Mouse (Mus musculus): ENCODE data around the gene Syf2. TPM values are rescaled to one million over a fixed set of nuclear protein-coding genes. Genes with fewer than 3 reads are reported as not detected.
"Not testable (repeated sequence)": the region's sequence is repeated elsewhere in the genome, so short reads cannot be mapped to it uniquely, and the experiment has no call there.

The Syf2 gene
- 171 and 176 TPM in 2 replicates for polyA plus RNA-seq (2015; fragmentation: Nextera tagmentation; extraction: Ambion mirVana)

DNA sequence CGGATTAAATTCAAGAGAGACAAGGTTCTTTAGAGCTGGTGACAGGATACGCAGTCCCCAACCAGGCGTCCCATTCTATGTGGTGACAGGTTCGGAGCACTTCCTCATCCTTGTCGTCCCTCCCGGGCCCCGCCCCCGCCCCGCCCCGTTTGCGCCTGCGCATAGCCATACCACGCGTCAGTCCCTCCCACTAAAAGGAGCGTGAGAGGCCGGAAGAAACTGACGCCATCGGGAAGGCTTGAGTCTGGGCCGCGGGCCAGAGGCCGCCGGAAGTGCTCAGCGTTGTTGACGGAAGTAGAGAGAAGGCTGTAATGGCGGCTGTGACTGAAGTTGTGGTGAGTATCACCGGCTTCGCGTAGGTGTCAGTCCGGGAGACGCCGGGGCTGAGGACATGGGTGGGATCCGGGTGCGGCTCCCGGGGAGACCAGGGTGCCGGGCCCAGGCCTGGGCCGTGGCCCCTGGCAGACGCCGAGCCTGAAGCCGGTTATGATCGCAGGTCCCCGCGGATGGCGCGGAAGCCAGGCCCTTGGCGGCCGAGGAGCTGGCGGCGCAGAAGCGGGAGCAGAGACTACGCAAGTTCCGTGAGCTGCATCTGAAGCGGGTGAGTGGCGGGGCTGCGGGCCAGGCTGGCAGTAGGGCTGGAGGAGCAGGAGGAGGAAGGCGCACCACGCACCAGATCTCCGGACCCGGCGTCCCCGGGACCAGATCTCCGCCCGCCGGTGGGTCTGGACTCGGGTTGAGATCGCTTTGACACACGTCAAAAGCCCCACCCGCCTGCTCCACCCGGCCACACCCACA, at the start of gene Syf2:
Gene Syf2 (plus strand): TSS at position 215 of the 798 bp plus-strand sequence.
- peak; percentile 98 for DNase-seq (ENCODE audit: low spot score)

DNA sequence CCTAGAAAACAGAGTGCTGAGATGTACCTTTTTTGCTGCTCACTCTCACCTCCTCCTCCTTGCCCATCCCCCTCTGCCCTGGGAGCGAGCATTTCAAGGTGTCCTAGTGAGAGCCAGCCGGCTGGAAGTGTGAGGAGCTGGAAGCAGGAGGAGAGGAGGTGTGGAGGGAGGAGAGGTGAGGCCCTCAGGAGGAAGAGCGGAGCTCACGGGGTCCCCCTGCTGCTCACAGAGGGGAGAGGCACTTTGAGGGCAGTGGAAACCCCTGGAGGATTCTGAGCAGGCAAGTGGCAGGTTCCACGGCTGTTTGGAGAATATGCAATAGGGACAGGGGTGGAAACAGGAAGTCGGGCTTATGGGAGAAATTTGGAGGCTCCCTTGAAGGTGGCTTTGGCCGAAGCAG, 47.4 kb upstream of the Syf2 start:
- peak; percentile 56 for DNase-seq (ENCODE audit: low spot score)

DNA sequence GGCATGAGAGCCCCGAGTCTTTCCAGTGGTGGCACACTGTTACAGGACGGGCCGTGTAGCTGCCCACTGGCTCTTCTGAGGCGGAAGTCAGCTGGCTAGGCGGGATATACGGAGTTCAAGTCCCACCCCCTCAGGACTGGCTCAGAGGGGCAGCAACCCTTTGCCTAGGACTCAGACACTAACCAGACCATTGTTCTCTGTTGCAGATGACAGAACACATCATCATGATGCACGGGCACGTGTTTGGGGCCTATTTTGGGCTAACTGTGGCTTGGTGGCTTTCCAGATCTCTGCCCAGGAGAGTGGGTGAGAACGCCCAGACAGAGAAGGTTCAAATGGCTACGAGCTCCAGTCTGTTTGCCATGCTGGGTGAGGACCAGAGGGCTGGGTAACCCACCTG, 46.9 kb upstream of the Syf2 start:
- DNase-seq (ENCODE audit: low spot score): no peak

DNA sequence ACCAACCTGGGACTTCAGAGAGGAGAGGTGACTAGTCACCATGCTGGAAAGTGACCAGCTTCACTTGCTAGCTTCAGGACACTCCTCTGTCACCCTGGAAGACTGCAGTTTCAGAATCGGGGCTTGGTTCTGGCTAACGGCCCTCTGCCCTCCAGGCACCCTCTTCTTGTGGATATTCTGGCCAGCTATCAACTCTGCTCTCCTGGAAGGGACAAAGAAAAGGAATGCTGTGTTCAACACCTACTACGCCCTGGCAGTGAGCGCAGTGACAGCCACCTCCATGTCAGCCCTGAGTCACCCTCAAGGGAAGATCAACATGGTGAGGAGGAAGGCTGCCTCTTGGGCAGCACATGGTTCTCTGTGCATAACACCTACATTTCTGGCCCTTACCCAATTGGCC, 46.3 kb upstream of the Syf2 start:
- DNase-seq (ENCODE audit: low spot score): no peak

DNA sequence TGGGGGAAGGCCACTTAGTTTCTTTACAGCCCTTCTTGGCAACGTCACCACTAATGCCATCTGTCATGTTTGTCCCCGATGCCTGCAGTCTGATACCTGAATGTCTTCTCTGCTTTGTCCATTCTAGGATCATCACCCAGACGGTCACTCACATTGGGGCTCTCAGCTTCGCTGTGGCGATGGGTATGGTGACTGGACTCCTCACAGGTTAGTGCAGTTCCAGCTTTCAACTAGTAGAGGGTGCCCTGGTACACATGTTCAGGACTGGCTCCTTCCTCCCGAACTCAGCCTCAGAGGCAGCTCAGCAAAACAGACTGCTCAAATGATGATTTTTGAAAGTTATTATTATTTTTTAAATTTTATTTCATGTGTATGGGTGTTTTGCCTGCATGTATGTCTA, 38.6 kb upstream of the Syf2 start:
- no peak for DNase-seq (ENCODE audit: low spot score)

DNA sequence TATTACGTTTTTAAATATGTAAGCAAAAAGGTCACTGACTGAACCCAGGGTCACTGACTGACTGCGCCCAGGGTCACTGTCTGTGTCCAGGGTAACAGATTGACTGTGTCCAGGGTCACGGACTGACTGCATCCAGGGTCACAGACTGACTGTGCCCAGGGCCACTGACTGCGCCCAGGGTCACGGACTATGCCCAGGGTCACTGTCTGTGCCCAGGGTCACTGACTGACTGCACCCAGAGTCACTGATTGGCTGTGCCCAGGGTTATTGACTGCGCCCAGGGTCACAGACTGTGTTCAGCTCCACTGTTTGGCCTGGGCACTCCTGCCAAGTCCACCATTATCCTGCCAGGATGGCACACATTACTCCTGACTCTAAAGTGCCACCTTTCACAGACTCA, 33.4 kb upstream of the Syf2 start:
- DNase-seq (ENCODE audit: low spot score): no peak

DNA sequence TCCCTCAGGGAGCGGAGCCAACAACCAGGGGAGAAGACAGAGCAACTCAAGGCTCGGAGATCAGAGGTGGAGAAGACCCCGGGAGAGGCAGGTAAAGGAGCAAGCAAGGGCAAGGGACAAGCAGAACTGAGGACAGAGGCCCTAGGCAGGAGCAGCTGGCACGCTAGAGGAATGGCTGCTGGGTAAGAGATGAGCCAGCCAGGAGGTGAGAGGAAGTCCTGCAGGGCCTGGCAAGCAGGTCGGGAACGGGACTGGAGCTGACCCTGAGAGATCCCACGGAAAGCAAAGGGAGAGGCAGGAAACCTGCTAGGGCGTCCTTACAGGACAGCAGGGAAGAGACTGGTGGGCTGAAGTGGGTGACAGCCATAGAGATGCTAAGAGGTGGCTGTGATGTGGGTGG, 29.6 kb upstream of the Syf2 start:
- DNase-seq (ENCODE audit: low spot score): no peak

DNA sequence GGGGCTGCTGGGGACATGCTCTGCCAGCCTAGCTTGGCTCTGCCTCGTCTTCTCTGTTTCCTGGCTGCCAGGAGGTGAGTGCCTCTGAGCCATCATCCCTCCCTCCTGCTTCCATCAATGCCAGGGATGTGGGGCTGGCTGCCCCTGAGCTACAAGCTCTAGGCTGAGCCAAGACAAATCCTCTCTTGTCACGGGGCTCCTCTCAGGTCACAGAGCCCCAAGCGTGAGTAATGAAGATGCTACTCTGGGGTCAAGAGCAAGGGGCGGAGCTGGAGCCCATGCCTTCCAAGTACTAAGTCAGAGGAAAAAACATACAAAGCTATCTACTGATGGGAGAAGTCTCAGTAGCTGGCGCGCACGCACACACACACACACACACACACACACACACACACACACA, 27.7 kb upstream of the Syf2 start:
- no peak for DNase-seq (ENCODE audit: low spot score)

DNA sequence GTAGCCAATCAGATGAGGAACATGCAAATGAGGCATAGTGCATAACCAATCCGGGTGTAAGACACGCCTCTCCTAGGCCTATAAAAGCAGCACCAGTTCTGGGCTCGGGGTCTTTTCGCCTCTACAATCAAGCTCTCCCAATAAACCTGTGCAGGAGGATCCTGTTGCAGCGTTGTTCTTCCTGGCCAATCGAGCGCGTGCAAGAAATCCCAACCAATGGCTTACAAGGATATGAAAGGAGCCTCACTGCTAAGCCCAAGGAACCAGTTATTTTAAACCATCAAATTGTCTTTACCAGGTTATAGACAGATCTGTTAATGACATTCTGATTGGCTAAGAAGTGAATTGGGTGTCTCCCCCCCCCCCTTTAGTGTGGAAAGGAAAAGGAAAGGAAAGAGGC, 19.3 kb upstream of the Syf2 start:
- not testable (repeated sequence) for DNase-seq (ENCODE audit: low spot score)

DNA sequence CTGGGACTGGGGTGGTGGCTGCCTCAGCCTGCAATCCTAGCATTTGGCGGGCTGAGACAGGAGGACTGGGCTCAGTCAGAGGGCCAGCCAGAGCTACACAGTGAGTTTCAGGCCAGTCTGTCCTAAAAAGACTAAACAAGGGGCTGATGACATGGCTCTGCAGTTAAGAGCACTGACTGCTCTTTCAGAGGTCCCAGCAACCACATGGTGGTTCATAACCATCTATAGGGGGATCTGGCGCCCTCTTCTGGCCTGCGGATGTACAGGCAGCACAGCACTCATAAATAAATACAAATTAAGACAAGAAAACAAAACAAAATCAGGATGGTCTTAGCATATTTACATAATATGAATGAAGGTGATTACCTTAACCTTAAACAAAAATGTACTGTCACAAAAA, 17.3 kb upstream of the Syf2 start:
- DNase-seq (ENCODE audit: low spot score): peak; percentile 81

DNA sequence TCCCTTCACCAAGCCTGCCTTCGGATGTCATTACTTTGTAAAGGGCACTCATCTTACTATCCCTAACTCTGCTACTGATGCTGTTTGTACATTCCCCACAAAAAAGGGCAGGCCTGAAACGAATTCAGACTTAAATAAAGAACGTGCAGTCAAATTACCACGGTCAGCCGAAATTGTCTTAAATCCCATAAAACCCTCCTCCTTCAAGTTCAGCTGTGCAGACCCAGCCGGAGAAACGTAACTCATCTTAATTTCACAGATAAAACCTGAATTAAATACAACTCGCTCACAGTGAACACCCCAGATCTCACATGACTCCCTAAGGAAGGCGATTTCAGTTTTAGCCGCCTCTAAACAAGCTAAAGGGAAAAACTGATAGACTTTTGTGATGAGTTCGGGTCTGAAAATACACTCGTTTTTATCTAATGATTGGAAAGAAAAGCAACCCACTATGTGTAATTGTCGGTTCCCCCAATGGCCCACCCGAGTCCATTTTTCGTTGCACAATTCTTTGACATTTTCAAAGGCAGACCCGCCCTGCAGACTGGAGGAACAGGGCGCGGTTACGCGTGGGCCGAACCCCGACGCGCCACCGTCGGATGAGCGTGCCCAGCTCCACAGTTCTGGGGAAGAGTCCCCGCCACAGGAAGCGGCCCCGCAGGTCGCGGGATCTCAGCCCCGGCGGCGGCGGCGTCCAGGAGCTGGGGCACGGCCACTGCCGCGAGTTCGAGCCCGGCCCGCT, 16.4 kb upstream of the Syf2 start:
- DNase-seq (ENCODE audit: low spot score): no peak

DNA sequence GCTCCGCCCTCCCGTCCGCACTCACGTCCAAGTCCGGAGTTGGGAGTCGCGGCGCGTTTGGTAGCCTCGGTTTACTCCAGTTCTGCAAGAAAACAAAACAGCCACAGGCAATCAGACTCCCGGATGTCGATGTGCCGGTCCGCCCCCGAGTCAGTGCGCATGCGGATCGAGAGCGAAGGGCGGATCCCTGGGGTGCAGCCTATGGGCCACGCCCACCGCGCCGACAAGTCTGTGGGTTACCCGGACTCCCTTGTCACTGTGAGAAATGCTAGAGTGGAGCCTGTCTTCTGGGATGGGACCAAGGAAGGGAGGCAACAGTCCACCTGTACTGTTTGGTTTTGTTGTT, 15.9 kb upstream of the Syf2 start, which contains the start of gene Tmem50a:
Gene Tmem50a (minus strand): TSS at position 161 of the 346 bp plus-strand sequence.
- DNase-seq (ENCODE audit: low spot score): peak; percentile 97

DNA sequence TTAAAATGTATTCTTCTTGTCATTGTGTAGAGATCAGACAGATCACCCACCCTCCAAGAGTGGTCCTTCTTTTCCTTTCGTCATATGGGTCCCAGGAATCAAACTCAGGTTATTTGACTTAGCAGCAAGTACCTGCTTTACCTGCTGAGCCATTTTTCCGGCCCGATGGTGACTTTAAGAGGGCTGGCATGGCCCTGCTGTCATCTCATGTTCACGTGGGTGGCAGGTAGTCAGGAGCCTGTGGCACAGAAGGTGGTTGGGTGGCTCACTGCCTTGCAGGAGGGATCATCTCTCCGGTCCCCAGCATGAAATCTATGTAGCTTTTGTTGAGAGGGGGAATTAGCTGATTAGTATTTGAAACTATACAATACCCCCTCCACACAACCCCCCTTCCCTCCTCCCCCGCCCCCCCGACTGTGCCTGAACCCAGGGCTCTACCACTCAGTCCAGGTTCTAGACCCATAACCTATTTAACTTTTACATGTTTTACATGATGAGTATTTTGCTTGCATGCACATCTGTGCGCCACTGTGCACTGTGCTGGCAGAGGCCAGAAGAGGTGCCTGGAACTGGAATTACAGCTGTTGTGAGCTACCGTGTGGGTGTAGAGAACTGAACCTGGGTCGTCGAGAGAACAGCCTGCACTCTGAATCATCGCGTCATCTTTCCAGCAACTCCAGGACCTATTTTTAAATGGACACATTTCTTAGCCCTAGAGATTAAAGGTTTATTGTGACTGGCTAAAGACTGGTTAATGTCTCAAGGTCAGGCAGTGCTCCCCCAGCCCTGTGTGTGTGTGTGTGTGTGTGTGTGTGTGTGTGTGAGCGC, 15.3 kb upstream of the Syf2 start:
- DNase-seq (ENCODE audit: low spot score): no peak

DNA sequence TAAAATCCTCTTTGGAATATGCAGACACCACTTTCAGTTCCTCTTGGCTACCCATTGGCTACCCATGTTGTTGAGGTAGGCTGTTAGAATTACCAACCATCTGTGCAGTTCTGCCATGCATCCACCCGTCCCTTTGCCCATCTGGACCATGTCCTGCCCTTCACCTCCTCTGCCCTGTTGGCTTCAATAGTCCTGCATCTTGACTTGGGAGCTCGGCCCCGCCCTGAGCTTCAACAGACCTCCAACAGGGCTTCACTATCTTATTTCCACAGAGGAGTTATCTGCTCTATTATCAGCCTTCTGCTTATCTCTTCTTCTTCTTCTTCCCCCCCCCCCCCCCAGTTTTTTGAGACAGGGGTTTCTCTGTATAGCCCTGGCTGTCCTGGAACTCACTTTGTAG, 13.5 kb upstream of the Syf2 start:
- DNase-seq (ENCODE audit: low spot score): no peak

DNA sequence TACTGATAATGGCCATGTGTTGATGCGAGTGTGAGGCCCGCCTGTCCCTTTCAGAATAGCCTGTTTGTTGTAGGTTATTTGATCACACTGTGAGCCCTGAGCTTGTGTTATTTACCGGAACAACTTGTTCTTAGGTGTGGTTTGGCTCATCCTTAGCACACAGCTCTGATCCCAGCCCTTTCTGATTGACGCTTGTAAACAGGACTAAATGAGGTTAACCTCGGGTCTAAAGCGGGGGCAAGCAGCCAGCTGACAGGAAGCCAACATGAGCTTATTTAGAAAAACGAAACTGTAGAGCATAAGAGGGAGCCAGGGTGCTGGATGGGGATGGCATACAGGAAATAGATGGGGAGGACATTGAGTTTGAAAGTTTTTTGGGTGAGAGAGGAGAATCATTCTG, 12.3 kb upstream of the Syf2 start:
- peak; percentile 92 for DNase-seq (ENCODE audit: low spot score)

DNA sequence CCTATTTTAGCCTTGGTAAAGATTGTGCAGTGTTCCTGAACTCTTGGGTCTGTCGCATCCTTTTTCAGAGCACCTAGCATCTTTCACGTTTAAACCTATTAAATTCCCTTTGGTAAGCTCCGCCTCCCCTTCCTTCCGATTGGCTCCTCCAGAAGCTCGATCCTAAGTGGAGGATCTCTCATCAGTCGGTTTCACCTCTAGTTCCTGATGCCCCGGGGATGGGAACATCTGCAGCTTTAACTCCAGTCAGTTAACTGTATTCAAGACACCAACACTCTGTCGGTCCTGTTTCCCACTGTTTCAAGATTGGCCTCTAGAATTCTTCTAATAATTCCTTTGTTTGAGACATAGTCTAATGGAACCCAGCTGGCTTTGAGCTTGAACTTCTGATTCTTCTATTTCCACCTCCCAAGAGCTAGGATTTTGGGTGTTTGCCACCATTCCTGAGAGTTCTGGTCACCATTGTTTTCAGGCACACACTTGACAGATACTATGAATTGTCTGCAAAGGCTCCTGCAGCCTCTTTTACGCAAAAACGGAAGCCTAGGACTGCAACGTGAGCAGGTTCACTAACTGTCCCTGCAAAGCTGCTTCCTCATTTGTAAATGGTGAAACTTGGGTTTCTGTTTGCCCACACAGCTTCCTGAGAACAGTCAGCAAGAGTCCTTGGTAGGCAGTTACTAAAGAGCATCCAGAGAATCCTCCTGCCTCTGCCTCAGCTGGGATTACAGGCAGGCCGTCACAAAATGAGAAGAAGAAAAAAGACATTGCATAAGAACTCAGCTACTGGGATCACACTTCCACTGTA, 10.8 kb upstream of the Syf2 start:
- DNase-seq (ENCODE audit: low spot score): peak; percentile 84

DNA sequence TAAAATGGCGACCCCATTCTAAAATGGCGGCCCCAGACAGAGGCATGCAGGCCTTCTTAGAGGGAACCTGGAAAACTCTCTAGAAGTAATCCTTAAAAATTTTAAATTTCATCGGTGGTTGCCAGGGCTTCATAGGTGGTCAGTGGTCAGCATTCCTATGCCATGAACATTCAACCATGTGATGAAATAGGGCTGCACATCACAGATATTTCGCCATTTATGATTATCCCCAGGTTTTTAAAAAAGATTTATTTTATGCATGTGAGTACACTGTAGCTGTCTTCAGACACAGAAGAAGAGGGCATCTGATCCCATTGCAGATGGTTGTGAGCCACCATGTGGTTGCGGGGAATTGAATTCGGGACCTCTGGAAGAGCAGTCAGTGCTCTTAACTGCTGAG, 10.1 kb upstream of the Syf2 start:
- DNase-seq (ENCODE audit: low spot score): no peak

DNA sequence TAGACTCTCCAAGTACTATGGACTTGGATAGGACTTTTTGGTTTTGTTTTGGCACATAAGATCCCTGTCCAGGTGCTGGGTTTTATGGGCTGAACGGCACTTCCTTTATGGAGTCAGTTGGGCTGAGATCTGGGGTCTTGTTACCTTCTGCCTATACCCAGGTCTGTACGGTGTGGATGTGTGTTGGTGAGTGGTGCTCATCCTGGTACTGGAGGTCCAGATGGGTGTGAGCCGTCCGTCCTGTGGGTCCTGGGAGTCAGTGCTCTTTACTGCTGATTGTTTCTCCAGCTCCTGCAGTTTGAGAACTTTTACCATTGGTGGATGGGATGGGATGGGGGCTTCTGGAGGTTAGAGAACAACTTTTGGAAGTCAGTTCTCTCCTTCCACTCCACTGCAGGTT, 9.0 kb upstream of the Syf2 start:
- no peak for DNase-seq (ENCODE audit: low spot score)

DNA sequence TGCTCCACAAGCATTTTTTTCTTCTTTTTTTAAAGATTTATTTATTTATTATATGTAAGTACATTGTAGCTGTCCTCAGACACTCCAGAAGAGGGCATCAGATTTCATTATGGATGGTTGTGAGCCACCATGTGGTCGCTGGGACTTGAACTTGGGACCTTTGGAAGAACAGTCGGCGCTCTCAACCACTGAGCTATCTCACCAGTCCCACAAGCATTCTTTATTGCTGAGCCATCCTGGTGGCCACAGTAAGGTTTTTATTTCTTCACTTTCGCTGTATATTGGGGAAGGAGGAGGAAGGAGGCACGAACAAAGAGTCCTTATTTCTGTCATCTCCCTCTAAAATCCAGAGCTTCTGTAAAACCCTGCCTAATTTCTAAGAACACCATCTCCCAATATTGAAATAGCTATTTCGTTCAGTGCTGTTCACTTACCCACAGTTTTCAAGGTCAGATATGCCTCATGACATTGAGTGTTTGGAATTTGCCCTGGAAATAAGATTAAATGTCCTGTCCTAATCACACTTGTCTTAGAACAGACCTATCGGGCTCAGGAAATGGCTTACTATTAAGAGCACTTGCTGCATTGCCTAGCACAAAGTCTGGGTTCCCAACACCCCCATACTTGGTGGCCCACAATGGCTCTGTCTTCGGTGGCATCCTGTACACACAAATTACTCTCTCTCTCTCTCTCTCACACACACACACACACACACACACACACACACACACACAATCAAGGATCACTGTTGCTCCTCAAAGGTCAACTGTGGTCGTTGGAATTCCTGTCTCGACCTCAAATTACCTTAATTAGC, 8.4 kb upstream of the Syf2 start:
- DNase-seq (ENCODE audit: low spot score): no peak

DNA sequence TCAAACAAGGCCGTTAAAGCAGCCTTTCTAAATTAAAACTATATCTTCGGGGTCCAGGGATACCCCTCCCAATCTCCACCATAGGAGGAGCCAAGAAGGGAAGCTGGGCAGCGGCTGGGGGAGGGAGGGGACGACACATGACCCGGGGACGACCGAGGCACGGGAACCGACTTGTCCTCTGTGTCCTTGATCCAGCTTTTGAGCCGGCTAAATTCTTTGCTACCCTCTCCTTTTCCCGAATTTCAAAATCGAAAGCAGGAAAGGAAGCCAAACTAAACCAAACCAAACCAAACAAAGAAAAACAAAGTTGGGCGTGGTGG, 7.8 kb upstream of the Syf2 start:
- peak; percentile 64 for DNase-seq (ENCODE audit: low spot score)
